Mouse (Mus musculus) 3T3-L1 (cell line): ENCODE data around the gene Camkv.

Source experiments
- DNase-seq: peaks from one replicate; pipeline ENCODE4 v3.0.0-alpha.2; 2015; ENCODE audit warnings: low read depth, low spot score

Gene Camkv

DNA sequence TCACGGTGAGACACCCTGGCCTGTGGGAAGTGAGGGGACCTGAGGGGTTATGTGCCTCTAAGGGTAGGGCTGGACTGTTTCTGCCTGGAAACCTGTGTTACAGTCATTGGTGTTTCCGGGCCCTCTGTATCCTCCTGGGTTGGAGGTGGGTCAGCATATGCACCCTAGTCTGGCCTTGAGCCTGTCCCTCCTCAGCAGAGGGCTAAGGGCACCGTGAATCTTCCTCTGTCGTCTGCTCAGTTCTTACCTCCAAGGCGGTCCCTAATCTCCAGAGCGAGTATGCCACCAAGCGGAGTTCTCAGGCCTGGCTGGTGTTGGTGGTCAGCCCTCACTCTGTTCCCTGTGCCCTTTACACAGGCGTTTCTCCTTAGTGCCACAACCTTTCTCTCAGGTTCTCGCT, 27.4 kb downstream of the Camkv start:
- DNase-seq: no peak

DNA sequence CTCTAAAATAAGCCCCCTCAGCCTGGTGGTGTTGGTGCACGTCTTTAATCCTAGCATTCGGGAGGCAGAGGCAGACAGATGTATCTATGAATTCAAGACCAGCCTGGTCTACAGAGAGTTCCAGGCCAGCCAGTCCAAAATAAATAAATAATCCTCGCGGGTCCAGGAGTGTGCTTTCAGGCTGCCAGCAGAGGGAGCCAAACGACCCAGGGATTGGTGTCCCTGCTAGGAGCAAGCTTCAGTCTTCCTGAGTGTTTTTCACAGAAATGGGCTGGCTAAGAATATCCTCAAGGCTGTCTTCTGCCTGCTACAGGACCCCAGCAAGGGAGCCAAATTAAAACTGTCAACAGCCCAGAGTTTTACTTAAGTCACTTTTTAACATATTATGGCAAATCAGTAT, 28.2 kb downstream of the Camkv start:
- DNase-seq: peak; percentile 92

DNA sequence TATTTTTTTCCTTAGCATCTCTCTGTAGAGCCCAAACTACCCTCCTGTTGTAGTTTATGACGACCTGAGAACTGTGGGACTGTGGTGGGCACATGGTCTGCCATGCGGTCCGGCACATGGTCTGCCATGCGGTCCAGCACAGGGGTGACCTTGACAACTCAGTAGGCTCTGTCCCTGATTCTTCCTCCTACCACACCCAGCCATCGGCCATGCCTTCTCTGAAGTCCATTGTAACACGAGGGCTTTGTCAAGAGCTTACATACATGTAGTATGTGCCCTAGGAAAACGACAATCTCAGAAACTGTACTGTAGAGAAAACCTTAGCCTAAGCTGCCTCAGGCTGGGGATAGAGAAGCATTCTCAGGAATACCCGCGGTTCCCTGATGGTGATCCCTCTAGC, 29.2 kb downstream of the Camkv start:
- DNase-seq: no peak

DNA sequence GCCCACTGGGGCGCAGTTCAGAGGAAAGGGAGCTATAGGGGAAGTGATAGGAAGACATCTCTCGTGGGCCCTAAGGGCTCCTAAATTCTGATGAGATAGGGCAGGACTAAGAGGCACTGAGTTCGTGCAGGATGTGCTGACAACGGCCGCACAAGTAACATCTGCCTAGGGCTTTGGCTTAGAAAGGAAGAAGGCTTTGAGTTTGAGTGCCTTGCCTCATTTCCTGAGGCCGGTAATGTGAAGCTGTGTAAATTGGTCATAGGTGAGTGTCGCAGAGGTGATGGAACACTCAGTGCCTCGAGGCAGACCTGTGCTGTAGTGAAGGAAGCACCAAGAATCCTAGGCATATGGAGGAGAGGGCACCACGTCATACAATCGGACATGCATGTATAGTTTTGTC, 31.2 kb downstream of the Camkv start:
- DNase-seq: no peak

DNA sequence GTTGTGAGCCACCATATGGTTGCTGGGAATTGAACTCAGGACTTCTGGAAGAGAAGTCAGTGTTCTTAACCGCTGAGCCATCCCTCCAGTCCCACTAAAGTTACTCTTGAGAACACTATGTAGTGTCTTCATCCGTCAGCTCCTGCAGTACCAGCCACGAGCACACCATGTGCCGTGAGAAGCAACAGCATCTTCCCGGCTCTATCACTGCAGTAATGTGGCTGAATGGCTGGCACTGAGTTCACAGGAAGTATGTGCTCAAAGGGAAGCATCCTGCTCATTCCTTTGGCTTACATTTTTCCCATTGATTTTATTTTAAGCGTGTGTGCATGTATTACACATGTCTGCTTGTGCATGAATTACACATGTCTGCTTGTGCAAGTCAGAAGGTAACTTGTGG, 32.0 kb downstream of the Camkv start:
- DNase-seq: no peak

DNA sequence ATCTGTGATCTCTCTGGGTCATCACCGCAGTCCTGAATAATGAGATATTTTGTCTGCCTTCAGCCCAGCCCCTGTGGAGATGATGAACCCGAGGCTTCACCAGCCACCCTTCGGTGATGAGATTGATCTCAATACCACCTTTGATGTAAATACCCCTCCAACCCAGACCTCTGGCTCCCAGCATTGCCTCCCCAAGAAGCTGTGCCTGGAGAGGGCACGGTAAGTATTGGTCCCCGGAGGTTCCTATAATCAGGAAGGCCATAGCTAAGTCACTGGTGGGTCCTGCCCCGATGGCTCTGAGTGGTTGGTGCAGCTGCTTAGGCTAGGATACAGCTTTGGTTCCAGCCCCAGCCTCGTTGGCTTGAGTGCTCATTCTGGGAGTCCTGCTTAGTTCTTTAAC, 33.1 kb downstream of the Camkv start:
- no peak for DNase-seq

DNA sequence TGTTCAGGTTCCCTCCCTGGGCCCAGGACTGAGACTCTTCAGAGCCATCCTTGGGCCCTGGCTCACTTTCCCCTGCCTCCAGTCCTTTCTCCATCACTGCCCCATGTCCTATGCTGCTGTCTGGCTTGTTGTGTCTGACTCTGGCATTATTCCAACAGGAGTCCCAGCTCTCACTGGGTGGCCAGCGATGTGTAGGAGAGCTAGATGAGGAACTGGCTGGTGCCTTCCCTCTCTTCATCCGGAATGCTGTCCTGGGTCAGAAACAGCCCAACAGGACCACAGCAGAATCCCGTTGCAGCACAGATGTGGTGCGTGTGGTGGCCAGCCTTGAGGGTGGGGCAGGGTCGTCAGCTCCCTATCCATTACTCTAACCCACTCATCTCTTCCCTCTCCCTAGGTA, 34.8 kb downstream of the Camkv start:
- no peak for DNase-seq

DNA sequence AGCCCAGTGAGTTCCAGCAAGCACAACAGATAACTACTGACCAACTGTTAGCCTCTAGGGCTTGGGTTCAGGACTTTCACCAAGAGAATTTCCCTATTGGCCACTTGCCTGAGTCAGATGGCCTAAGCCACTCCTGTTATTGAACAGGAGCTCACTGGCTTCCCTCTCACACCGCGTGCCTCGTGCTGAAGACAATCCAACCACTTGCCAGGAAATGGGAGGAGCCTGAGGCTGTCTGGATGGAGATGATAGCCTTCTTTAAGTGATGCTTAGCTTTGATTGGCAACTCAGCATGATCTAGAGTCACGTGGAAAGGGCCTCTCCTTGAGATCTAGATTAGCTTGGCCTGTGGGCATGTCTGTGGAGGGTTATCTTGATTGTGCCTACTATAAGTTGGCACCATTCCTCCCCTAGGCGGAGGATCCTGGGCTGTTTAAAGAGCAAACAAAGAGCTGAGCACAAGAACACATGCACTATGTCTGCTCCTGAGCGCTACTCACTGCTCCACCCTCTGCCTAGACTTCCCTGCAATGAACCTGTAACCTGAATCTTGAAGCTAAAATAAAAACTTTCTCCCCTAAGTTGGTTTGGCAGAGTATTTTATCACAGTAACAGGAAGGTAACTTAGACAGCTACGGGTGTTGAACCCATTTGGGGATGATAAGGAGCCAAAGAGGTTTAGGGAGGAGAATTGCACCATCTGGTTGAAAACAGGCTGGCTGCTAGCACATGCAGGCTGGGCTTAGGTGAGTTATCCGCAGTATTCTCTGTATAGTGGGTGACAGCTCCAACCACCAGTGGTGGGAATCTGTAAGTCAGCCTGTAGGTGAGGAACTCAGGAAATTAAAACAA, 36.4 kb downstream of the Camkv start:
- no peak for DNase-seq

DNA sequence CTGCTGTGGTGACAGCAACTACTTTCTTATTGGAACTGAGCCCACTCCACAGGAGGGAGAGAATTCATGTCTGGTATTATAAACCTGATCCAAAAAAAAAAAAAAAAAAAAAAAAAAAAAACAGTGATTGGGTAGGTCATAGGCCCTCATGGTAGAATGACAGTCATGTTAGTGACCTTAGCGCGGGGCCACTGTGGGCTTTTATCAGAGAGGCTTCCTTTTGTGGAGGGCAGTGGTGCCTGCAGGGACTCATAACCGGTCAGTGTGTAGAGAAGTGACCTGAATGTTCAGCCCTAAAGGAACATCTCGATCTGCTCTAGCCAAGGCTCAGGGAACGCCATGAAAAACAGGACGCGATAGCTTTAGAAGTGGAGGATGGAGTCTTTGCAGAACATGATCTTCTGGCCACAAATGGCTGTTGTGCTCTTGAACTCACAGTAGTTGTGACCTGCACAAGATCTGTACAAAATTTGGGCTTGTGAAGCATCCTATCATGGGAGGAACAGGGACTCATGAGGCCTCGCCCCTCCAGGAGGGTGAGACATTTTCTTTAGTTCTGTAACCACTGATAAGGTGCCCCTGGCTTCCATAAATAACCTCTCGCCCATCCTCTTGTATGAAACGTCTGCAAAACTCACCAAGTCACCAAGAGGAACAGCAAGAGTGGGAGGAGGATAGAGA, 39.2 kb downstream of the Camkv start:
- DNase-seq: peak; percentile 29

DNA sequence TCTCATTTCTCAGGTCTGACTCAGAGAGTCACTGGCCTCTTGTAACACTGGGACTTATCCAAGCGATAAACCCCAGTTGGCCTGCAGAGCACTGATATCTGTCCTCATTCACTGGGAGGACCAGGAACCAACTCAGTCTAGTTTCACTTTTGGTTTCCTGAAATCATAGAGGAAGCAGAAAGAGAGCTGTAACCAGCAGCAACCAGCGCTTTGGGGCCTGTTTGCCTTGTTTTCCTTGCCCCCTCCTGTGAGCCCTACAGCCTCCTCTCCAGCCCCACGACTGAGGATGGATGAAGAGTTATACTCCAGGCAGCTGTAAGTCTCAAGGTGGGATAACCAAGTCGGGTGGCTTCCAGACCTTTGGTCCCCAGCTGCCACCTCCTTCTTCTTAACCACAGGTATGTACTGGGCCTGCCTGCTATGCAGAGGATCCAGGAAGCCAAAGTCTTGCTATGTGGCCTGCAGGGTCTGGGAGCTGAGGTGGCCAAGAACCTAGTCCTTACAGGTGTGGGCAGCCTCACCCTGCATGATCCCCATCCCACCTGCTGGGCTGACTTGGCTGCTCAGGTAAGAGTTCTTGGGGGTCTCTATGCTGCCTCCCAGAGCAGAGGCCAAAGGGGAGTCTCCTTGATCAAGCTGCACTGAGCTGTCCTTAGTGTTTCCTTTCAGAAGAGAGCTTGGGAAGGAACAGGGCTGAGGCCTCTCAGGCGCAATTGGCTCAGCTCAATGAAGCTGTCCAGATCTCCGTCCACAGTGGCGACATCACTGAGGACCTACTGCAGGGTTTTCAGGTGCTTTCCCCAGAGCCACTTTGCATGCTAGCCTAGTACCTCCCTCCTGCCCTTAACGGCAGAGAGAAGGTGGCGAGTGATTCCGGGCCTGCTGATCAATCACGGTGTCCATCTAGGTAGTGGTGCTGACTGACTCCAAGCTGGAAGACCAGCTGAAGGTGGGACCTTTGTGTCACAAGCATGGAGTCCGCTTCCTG, 40.2 kb downstream of the Camkv start, which contains the start of gene Uba7:
Uba7 (plus strand) TSS at position 107 of the 988 bp plus-strand sequence.
- peak; percentile 85 for DNase-seq

DNA sequence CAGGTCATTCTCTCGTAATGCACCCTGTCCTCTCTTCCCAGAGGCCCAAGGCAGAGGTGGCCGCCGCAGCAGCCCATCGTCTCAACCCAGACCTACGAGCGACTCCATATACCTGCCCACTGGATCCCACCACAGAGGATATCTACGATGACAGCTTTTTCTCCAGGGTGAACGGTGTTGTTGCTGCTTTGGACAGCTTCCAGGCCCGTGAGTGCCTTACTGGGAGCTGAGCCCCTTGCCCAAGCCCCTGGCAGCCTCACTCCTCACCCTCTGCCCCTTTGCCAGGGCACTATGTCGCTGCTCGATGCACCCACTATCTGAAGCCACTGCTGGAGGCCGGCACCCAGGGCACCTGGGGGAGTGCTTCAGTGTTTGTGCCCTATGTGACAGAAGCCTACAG, 43.3 kb downstream of the Camkv start:
- DNase-seq: no peak

DNA sequence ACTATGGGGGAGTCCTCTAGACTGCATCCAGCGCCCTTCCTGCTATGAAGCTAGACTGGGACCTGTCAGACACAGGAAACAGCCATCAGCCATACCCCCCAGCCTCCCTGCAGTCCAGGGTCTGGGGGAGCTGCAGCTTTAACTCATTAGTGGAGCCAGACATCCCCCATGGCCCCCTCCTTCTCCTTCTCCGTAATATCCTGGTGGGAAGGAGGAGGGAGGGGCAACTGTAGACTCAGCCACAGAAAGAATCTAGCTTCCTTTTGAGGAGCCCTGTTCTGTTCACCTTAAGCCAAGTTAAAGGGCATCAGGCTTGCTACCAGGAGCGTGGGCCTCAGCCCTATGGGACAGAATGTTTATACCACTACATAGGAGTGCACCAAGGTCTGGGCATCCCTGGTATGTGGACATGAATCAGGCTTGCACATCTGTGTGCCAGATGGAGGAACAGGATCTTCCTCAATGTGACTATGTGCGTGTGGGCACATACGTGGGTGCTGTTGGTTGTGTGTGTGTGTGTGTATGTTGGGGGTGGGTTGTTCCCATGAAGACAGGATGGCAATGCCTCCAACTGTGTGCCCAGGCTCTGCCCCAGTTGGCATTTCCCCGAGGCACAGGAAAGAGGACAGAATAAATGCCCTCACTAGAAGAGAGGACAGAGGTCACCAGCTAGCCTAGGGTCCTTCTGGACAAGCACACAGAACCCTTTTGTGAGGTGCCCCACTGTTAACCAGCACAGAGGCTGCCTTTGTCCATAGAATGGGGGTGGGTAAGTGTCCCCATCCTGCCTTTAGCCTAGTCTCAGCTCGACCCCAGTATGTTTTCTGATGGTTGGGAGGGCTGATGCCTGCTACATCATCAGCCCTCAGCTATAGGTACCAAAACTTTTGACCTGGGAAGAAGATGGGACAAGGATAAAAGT, 46.5 kb downstream of the Camkv start:
- DNase-seq: peak; percentile 88

DNA sequence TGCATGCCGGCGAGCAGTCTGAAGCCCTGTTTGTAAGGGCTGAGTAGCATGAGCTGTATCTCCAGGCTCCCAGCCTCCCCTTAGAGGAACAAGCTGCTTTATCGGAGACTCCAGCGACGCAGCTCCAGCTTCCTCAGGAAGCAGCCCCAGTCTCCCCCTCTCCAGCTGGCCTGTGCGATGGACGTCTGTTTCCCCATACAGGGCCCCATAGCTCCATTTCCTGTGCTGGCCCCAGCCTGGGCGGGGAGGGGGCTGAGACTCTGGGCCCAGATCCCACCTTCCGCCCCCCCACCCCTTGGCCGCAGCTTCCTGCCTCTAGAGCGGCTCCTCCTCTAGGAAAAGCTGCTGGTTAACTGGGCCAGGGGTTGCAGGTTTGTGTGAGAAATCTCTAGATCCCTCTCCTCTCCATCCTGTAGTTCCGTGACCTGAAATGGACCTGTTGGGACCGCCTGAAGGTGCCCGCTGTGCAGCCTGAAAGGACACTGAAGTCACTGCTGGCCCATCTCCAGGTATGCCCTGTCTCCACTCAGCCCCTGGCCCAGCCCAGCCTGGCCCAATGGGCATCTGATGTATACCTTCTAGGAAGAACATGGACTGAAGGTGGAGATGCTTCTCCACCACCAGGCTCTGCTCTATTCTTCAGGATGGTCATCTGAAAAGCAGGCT, 47.3 kb downstream of the Camkv start, which contains the start of gene Gm20661:
Gm20661 (plus strand) TSS at position 378 of the 666 bp plus-strand sequence.
- DNase-seq: peak; percentile 60

DNA sequence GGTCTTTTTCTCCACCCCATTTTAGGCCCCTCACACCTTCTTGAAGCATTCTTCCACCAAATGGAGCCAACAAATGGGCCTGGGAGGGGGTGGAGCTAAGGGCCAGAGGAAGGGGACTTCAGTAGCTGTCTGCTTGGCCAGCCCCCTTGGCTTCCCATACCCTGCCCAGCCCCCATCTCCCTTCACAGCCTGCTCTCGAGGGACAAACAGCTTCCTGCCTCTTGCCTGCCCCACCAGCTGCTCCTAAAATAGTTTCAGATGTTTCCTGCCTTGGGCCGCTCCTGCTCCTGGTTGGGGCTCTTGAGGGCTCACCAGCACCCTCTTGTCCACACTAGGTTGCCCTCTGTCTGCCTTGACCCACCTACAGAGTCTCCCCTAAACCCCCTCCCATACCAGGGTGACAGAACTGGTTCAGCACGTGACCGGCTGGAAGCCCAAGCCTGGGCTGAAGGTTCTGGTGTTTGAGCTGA, 48.0 kb downstream of the Camkv start:
- peak; percentile 87 for DNase-seq

DNA sequence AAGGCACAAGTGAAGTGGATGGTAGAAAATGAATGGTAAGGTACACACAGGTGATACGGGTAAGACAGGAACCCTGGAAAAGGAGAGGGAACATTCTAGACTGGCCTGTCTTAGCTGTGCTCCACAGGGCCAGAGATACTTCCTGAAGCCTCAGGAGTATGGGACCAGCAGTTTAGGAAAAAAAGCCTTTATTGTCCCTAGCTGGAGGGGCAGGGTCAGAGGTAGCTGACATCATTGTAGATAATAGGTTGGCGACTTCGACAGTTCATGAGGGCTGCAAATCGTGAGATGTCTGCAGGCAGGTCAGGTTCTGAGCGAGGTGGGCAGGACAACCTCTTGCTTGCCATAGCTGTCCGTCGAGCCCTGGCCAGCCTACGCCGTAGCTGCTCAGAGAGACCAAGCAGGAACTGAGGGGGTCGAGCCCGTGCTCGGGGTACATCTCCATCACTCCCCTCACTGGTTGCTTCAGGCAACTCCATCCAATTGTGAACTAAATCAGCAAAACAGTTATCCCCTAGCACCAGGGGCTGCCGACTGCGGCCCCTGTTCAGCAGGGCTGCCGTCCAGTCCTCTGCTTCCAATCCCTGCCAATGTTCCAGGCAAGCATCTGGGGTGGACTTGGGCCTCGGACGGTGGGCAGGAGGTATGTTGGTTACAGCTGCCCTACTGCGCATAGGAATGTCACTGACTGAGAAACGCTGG, 48.7 kb downstream of the Camkv start:
- DNase-seq: peak; percentile 27

DNA sequence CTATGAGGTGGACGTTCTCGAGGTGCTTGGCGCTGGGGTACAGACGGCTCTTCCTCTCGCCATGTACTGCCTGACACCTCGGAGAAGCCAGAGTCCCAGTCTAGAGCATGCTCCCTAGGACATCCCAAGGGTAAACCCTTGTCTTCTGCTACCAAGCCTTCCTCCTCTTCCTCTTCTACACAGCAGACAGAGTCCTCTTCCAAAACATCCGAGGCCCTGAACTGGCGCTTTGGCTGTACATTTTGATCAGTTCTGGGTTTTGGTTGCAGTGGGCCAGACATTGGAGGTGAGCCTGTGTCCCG, 49.2 kb downstream of the Camkv start:
- no peak for DNase-seq

DNA sequence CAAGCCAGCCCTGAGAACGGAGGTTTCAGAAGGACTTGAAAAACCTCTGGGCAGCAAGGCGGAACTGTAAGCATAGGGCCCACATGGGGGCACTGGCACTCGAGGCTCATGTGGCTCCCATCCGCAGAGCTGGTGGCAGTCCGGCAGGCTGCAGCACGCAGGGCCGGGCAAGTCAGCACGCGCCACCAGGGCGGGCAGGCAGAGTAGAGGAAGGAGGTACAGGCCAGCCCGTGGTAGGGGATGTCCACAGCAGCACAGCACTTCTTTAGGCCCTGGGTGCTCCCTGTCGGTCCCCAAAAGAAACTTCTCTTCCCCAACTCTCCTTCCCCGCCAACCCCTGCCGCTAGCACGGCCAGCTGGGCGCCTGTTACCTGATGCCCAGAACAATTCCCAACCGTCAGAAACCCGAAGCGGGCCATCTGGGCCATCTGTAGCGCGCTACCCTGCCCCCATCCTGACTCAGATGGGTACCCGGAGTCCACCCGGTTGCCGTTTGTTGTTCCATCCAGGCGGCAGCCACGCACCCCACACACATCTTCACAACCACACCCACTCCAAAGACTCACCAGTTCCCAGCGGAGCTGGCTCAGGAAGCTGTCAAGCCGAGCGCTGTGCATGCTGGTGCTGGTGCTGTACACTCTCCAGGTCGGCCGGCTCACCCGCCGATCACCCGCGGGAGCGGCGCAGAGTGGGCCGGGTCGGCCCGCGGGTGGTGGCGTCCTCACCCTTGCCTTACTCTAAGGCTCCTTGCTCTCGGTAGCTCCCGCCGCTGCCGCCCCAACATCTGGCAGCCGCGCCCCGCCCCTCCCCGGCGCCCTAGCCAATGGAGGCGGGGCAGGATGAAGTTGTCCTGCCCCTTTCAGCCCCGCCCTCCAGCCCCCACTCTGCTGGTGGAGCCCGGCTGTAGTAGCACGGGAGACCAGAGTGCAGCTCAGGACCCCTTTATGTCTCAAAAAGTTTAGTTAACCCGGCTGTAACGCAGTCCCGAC, 50.0 kb downstream of the Camkv start, which contains the start of gene Inka1:
Inka1 (minus strand) TSS at position 749 of the 989 bp plus-strand sequence.
- DNase-seq: peak; percentile 83

DNA sequence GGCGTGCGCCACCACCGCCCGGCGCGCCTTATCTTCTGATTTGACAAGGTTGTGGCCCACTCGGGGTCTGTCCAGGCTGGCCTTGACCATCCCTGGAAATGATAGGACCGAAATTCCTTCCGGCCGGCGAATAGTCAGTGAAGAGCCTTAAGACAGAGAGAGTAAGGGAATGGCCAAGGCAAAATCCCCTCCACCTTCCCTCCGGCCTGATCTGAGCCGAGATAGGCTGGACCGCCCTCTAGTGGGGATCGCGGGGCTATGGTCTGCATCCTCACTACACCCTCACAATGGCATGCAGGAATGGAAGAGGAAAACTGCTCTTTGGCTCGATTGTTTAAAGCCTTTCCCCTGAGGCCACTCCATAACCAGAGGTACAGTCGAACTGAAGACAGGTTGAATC, 50.9 kb downstream of the Camkv start:
- DNase-seq: peak; percentile 93
